Mouse (Mus musculus) regulatory T cell (primary cell): ENCODE measurements around the gene Hist1h2an.

Experiments
- in situ Hi-C: fragments of 300-600 bp; cut with MboI, MseI; formaldehyde crosslinking; loops from one replicate; pipeline ENCODE4 v1.15.1; 2025; ENCODE audit warnings: high pct_unique_total_duplicates

The Hist1h2an gene

DNA sequence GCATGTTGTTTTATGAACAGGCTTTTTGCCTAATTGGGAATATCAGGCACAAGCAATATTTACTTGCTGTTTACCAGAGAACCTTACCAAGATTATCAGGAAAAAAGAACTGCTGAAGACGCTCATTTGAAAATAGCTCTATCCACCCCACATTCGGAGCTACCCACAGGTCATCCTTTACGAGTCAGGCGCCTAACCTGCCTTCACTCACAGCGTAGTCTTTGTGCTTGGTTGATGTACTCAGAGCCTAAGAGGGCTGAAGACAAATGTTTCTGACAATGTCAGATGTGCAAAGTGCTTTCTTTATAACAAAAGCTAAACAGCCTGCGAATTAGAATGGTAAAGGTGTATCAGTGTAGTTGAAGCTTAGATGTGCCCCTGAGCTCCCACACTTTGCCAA lies 2.7 kb downstream of the Hist1h2an start:
- in situ Hi-C loops = loop anchor here (25.0 kb wide), 1 partner anchor 1953 kb away; the partner anchor contains the start of genes Hist1h1c, Hist1h2bb and Hist1h3c

- in situ Hi-C loops = loop anchor here (25.0 kb wide), 1 partner anchor 1954 kb away; the partner anchor contains the start of genes Hist1h1c, Hist1h2bb and Hist1h3c
These were observed 3.3 kb downstream of the Hist1h2an start for GRCm38 (mm10) chr13:21783734-21784161.

DNA sequence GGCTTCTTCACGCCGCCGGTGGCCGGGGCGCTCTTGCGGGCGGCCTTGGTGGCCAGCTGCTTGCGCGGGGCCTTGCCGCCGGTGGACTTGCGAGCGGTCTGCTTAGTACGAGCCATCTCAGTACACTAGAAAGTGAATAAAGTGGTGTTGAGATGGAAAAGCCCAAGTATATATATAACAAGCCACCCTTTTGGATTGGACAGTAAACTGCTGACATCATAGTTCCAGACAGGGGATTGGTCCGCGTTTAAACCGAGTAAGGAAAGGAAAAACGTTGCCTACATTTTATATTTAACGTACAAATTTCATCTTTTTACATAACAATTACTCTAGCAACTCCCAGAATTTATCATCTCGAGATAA lies 3.8 kb downstream of the Hist1h2an start, which contains the start of gene Hist1h3i:
Hist1h3i (minus strand) TSS at position 116 of the 363 bp plus-strand sequence.
- in situ Hi-C loops = loop anchor here (25.0 kb wide), 1 partner anchor 1954 kb away; the partner anchor contains the start of genes Hist1h1c, Hist1h2bb and Hist1h3c

- in situ Hi-C loops = loop anchor here (25.0 kb wide), 1 partner anchor 1955 kb away; the partner anchor contains the start of genes Hist1h1c, Hist1h2bb and Hist1h3c
These were observed 4.4 kb downstream of the Hist1h2an start for GRCm38 (mm10) chr13:21782361-21783254.

GRCm38 (mm10) chr13:21781639-21782038 lies 5.4 kb downstream of the Hist1h2an start:
- in situ Hi-C loops = loop anchor here (25.0 kb wide), 1 partner anchor 1956 kb away; the partner anchor contains the start of genes Hist1h1c, Hist1h2bb and Hist1h3c

DNA sequence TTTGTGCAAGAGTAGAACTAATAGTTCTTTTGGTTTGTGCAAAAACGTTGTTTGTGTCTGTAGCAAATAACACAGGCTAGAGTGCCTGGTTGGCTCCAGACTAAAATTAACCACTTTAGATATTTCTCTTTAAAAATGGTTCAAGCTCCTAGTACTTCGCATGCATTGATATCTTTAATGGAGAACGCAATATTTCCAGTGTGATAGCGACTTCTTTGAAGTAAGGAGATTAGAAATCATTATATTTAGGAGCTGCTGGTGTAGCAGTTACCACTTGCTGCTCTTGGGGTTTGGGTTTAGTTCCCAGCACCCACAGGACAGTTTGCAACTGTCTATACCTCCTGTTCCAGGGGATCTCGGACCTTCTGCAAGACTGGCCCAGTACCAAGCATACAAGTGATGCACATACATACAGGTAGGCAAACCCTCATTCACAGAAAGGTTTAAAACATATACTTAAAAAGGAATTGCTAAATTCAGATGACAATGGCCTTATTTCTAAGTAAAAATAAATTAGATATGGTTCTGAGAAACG lies 5.9 kb downstream of the Hist1h2an start:
- in situ Hi-C loops = loop anchor here (25.0 kb wide), 1 partner anchor 1956 kb away; the partner anchor contains the start of genes Hist1h1c, Hist1h2bb and Hist1h3c

DNA sequence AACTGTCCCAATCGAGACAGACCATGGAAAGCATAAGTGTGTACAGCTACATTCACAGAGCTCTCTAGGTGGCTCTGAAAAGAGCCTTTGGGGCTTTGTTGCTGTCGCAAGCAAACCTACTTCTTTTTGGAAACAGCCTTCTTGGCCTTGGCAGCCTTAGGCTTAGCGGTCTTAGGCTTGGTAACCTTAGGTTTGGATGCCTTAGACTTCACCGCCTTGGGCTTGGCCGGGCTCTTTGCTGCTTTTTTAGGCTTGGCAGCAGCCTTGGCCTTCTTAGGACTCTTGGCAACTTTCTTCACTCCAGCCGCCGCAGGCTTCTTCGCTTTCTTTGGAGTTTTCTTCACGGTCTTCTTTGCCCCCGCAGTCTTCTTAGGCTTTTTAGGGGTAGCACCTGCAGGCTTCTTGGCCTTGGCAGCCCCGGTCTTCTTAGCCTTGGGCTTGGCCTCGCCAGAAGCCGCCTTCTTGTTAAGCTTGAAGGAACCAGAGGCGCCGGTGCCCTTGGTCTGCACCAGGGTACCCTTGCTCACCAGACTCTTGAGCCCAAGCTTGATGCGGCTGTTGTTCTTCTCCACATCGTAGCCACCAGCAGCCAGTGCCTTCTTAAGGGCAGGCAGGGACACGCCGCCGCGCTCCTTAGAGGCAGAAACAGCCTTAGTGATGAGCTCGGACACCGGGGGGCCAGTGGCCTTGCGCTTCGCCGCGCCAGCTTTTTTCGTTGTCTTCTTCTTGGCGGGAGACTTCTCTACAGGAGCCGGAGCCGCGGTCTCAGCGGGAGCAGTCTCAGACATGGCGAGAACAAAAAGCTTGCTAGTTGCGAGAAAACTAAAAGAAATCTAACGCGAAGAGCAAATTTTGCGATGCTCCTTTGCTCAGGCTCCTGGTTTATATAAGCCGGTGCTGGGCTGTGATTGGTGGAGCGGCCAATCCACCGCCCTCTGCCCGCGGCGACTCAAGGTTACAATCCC lies 7.0 kb downstream of the Hist1h2an start, which contains the start of gene Hist1h1b:
Hist1h1b (minus strand) TSS at position 859 of the 965 bp plus-strand sequence.
- in situ Hi-C loops = loop anchor here (25.0 kb wide), 1 partner anchor 1957 kb away; the partner anchor contains the start of genes Hist1h1c, Hist1h2bb and Hist1h3c

GRCm38 (mm10) chr13:21778814-21779766 lies 7.9 kb downstream of the Hist1h2an start:
- in situ Hi-C loops = loop anchor here (25.0 kb wide), 1 partner anchor 1958 kb away; the partner anchor contains the start of genes Hist1h1c, Hist1h2bb and Hist1h3c

DNA sequence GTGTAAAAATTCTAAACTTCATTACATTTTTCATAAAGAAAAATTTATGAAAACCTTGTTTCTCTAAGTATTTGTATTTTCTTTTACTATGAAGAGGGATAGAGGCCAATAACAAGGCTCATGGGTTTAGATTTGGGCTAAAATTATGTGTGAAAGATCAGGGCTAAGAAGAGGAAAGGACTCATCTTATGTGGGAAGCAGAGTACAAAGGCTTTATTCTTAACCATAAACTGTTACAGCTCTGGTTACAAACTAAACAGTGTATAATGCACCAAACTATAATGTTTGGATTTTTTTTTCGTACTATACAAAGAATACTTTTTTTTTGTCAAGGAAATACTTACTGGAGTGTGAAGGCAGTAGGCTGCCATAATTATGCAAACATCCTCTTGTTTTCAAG lies 31.3 kb downstream of the Hist1h2an start:
- in situ Hi-C loops = no loop called here

DNA sequence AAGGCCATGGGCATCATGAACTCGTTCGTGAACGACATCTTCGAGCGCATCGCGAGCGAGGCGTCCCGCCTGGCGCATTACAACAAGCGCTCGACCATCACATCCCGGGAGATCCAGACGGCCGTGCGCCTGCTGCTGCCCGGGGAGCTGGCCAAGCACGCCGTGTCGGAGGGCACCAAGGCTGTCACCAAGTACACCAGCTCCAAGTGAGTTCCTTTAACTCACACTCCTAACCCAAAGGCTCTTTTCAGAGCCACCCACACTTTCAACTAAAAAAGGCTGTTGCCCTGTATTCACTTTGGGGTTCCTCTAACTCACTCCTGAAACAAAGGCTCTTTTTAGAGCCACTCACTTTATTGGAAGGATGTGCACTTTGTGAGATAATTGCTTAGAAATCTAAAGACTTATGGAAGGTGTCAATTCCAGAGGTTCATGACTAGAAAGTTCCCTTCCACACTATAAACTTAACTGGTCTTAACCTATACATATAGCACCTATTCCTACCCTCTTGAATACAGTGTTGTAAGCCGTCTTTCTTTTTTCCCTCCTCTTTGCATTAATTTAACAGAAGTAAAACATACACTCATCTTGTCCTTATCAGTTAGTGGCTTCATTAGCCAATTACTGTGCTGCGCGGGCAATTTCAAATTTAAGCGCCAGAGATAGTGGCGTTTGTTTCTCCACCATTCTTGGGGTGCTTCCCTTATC lies 32.6 kb downstream of the Hist1h2an start:
- in situ Hi-C loops = loop anchor here (5.0 kb wide), 1 partner anchor 37 kb away; the partner anchor contains the start of genes Hist1h2ai, Hist1h2bl and Hist1h3h

DNA sequence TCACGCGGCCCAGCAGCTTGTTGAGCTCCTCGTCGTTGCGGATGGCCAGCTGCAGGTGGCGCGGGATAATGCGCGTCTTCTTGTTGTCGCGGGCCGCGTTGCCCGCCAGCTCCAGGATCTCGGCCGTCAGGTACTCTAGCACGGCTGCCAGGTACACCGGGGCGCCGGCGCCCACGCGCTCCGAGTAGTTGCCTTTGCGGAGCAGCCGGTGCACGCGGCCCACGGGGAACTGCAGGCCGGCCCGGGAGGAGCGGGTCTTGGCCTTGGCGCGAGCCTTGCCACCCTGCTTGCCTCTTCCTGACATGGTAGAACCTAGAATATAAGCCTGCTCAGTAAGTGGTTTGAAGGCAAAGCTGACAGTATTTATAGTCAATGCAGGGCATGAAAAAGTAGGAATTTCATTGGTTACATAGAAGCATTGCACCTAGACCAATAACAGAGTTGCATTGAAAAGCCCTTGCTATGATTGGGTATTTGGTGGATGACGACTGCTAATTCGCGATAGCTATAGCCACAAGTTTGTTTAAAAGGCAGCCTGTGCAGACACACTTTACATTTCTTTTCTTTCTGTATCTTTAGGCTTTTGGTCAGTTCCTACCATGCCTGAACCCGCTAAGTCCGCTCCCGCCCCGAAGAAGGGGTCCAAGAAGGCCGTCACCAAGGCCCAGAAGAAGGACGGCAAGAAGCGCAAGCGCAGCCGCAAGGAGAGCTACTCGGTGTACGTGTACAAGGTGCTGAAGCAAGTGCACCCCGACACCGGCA lies 33.3 kb downstream of the Hist1h2an start, which contains the start of the genes Hist1h2ak and Hist1h2bn:
Hist1h2ak (minus strand) TSS at position 304 of the 762 bp plus-strand sequence.
Hist1h2bn (plus strand) TSS at position 600 of the 762 bp plus-strand sequence.
- in situ Hi-C loops = loop anchor here (5.0 kb wide), 1 partner anchor 36 kb away; the partner anchor contains the start of genes Hist1h2ai, Hist1h2bl and Hist1h3h

GRCm38 (mm10) chr13:21753051-21753523 lies 33.9 kb downstream of the Hist1h2an start:
- in situ Hi-C loops = loop anchor here (5.0 kb wide), 1 partner anchor 36 kb away; the partner anchor contains the start of genes Hist1h2ai, Hist1h2bl and Hist1h3h

GRCm38 (mm10) chr13:21752356-21752755 lies 34.7 kb downstream of the Hist1h2an start:
- in situ Hi-C loops = loop anchor here (5.0 kb wide), 1 partner anchor 35 kb away; the partner anchor contains the start of genes Hist1h2ai, Hist1h2bl and Hist1h3h

DNA sequence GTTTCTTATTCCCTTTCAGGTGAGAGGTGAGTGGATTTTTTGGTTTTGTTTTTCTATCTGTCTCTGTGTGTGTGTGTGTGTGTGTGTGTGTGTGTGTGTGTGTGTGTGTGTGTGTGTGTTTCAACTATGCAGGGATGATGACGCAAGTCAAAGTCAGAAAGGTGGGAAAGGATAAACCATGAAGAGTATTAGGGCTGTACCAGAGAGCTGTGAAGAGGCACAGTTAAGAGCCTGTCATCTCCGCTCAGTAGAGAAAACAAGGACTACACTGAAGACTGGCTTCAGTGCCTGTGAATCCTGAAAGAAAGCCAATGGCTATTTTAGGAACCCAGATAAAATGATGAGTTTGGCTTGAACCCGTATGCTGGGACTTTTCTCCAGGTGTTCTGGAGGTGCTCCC lies 35.2 kb downstream of the Hist1h2an start:
- in situ Hi-C loops = loop anchor here (5.0 kb wide), 1 partner anchor 35 kb away; the partner anchor contains the start of genes Hist1h2ai, Hist1h2bl and Hist1h3h

GRCm38 (mm10) chr13:21751417-21751816 lies 35.6 kb downstream of the Hist1h2an start:
- in situ Hi-C loops = loop anchor here (5.0 kb wide), 1 partner anchor 34 kb away; the partner anchor contains the start of genes Hist1h2ai, Hist1h2bl and Hist1h3h

DNA sequence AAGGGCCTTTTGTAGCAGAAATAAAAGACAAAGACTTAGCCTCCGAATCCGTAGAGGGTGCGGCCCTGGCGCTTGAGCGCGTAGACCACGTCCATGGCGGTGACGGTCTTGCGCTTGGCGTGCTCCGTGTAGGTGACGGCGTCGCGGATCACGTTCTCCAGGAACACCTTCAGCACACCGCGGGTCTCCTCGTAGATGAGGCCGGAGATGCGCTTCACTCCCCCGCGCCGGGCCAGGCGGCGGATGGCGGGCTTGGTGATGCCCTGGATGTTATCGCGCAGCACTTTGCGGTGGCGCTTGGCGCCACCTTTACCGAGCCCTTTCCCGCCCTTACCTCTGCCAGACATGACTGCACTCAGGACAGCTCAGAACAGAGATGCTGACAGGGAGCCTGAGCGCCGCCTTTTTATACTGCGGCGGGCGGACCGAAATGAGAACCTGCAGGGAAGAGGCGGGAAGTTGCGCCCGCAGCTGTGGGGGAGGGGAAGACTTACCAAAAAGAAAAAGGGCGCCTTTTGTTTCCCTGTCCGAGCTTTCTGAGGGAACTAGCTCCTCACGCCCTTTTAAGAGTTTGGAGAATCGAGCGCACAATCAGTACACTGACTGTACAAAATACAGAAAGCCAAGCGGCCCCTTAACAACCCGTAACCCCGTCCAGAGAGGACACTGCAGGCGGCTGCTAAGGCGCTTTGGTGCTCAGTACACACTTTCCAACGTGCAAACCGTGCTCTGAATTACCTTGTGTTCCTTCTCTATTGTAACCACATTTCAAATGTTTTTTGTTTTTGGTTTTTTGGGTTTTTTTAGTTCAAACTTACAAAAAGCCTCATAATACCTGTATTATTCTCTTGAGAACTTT lies 36.6 kb downstream of the Hist1h2an start, which contains the start of gene Hist1h4k:
Hist1h4k (minus strand) TSS at position 347 of the 859 bp plus-strand sequence.
- in situ Hi-C loops = loop anchor here (5.0 kb wide), 1 partner anchor 33 kb away; the partner anchor contains the start of genes Hist1h2ai, Hist1h2bl and Hist1h3h
